Mouse (Mus musculus) lung, postnatal 0 days (tissue): ENCODE measurements at regions not wholly inside any gene's neighbourhood (a gene's known extent, or its start where the extent isn't known, plus 50 kb on each side); places are given as distances from the start of the nearest gene placed in this dataset.

ENCODE experiments used
- CTCF ChIP-seq: IDR thresholded peaks from 2 replicates; pipeline ENCODE4 v1.5.1; 2016; ENCODE audit warnings: antibody characterized with exemption, mild to moderate bottlenecking
- EP300 ChIP-seq: IDR thresholded peaks from 2 replicates; pipeline ENCODE4 v1.6.1; 2016; ENCODE audit warnings: antibody characterized with exemption, mild to moderate bottlenecking, control low read depth

GRCm38 (mm10) chr15:97461060-97461459 is 214.0 kb upstream of the Amigo2 start:
- TF ChIP-seq EP300 (no peak), CTCF (no peak)
